Mouse (Mus musculus) CD8-positive naive resting alpha-beta T cell, adult 2 months (primary cell): ENCODE measurements around the gene Cxcl3.
"Not testable (repeated sequence)": the region's sequence is repeated elsewhere in the genome, so short reads cannot be mapped to it uniquely, and the experiment has no call there.

Experiments used
- DNase-seq, 2 experiments: peaks; one replicate each; pipeline ENCODE4 v3.0.0; 2022; ENCODE audit warnings: low read depth in 2 of 2, low spot score in 2 of 2

Cxcl3 gene

DNA sequence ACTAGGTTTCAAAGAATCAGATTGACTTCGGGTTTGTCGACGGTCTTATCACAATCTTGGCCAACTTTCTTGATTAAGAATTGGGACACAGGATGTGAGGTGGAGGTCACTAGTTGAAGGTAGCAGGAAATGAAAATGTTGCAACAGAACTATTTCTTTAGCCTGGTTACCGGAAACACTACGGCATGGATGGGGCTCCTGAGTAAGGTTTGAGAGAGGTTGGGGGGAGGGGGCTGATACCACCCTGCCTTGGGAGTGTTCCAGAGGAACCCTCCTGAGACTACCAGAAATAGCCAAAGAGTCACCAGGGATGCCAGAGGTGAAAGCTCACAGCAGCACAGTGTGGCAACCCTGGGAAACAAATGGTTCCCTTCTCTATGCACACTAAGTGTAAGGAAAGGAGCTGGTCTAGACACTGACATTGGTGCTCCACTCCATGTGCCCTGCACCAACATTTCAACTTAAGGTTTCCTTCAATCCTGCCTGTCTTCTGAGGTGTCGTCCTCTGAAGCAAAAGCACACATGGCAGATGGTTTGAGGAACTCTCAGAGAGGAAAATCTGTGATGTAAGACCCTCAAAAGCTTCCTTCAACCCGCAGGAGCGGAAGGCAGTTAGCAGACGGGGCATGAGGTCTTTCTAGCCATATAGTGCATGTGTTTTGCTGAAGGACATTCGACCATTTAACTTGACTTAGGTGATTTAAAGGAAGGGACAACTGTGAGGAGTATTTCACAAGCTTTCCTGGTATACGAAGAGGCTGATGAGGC is 3.6 kb downstream of the Cxcl3 start:
- DNase-seq: no peak

DNA sequence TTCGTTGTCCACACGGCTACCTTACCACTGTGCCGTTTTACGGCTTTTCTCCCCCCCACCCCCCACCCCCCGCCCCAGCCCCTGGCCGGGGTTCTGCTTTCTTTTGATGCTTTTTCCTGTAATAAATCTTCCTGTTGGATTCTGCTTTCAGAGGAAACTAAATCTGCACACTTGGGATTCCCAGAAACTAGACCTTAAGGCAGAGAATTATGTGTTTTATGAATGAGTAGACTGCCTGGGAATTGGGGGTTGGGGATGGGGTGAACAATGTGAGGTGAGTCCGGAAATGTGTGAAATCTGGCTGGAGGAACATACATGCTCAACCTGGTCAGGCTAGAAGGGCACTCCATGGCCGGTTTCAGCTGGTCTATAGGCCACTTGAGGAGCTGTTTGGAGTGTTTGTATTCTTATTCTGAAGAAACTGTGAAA is 4.2 kb downstream of the Cxcl3 start:
- DNase-seq: no peak

GRCm38 (mm10) chr5:90794195-90794625 is 8.3 kb downstream of the Cxcl3 start, which contains the start of gene Cxcl15:
Gene Cxcl15 (plus strand): TSS chr5:90794534.
- DNase-seq: no peak

- not testable (repeated sequence) for DNase-seq
These were observed 9.5 kb downstream of the Cxcl3 start for GRCm38 (mm10) chr5:90795392-90795791.

DNA sequence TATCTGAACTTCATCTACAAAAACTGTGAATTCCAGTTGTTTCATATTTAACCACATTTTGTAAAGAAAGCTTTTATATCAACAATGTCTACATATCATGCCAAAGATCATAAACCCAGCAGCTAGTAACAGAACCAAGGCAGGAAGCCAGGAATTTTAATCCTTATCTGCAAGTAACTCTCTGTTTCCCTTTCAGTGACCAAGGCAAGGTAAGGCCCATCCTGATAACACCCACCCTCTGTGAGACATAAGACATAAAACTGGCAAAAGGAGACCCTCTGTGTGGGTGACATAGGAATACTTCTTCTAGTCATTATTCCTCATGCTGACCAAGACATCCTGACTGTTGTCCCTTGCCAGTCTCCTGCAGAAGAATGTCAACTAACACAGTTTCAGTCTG is 18.7 kb downstream of the Cxcl3 start:
- DNase-seq: no peak

DNA sequence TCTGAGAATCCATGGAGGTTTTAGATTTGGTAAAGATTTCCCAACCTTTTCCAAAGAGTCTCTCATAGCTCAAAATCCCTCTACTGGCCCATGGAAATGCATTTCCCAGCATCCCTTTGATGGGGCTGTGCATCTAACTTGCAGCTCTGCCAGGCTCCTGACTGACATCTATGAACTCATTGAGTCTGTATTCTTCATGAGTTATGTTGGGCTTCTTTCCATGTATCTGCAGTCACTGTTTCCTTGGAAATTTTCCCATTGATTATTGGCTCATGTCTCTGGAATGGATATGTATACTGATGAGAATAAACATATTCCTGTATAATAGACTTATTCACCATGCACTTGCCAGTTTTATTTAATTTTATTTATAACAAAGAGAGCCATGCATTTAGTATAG is 20.1 kb downstream of the Cxcl3 start:
- DNase-seq: no peak

DNA sequence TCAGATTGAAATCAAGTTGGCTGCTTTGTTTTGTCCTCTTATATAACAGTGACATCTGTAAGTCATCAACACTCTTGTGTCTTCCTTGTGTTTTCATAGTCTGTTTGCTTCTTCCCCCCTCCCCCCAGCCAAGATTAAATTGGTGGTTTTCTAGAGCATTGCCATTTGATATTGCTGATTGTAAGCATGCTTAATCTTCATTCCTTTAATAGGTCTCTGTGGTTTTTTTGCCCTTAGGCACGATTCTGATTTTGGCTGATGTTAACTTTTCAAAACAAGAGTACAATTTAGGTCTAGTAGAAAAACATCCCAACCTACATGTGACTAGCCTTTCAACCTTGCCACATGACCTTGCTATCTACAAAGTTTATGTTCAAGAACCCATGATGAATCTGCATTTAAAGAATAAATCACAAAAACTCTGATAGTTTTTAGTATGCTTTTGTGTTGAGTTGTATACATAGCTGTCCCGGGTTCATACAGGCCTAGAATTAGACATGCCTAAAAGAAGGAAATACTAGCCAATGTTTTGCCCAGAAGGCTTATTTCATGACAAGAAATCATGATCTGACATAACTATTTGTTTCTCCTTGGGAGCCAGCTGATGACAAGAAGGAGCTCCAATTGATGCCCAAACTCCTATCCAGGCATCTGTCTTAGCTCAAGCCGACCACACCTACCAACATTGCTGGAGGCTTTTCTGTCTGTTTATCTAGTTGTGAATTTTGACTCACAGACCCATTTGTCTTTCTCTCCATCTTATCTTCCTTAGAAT is 21.5 kb downstream of the Cxcl3 start:
- DNase-seq: no peak

GRCm38 (mm10) chr5:90819756-90820155 is 33.9 kb downstream of the Cxcl3 start:
- no peak for DNase-seq

GRCm38 (mm10) chr5:90832145-90832767 is 46.4 kb downstream of the Cxcl3 start:
- DNase-seq: no peak

- DNase-seq: no peak
These were observed 47.0 kb downstream of the Cxcl3 start for GRCm38 (mm10) chr5:90832768-90833388.

DNA sequence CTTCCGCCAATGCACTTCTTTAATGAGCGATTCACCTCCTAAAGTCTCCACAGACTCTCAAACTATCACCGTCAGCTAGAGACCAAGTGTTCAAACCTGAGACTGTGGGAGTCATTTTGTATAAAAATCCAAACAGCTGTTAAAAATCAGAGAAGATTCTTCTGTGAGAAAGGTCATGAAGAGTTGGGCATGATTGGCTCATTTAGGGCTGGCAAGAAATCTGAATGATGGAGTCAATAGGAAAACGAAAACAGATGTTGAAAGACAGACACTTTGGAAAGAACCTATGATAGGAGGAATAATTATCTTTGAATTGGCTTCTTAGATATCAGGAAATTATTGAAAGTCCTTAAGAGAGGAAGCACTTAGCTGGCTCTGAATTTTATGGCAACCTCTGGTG is 48.5 kb downstream of the Cxcl3 start:
- no peak for DNase-seq

GRCm38 (mm10) chr5:90838582-90838981 is 52.7 kb downstream of the Cxcl3 start:
- DNase-seq: no peak
